Mouse (Mus musculus): ENCODE measurements around the gene Rwdd2a. TPM values are rescaled to one million over a fixed set of nuclear protein-coding genes. Genes with fewer than 3 reads are reported as not detected.
"Not testable (repeated sequence)": the region's sequence is repeated elsewhere in the genome, so short reads cannot be mapped to it uniquely, and the experiment has no call there.

The Rwdd2a gene
- polyA plus RNA-seq, 1 experiment from 2014 or later, result 2.9 TPM

- 21% methylated on average over 8 of the region's 8 CpGs for WGBS
- Histone ChIP-seq H3K4me3 (peak overlapping the region; percentile 80), H3K9me3 (no peaks in the 10 kb centered on the region), H3K27ac (replicated peaks) (no peak overlapping the region), H3K36me3 (replicated peaks) (peaks cover 32% of the 10 kb centered on the region), H3K4me1 (peaks cover 20% of the 10 kb centered on the region), H3K27me3 (replicated peaks; ENCODE audit: low read depth, poor library complexity, severe bottlenecking) (no peaks in the 10 kb centered on the region)
- DNase-seq (ENCODE audit: low spot score), result no peak
Observed at GRCm38 (mm10) chr9:86570946-86571345, 845 bp upstream of the Rwdd2a start.

- Histone ChIP-seq H3K27ac (replicated peaks) (peak overlapping the region; percentile 83; the same call in 1 of the 2 replicates), H3K27me3 (replicated peaks; ENCODE audit: low read depth, poor library complexity, severe bottlenecking) (no peaks in the 10 kb centered on the region)
- under 1% methylated on average over 25 of the region's 25 CpGs for WGBS
Observed at GRCm38 (mm10) chr9:86572196-86572595, 405 bp downstream of the Rwdd2a start.

GRCm38 (mm10) chr9:86572636-86573291 lies 973 bp downstream of the Rwdd2a start:
- 9% methylated on average over 13 of the region's 13 CpGs for WGBS
- peak; percentile 84 for DNase-seq (ENCODE audit: low spot score)
- H3K4me3 ChIP-seq, result peak overlapping the region; percentile 80
- H3K9me3 ChIP-seq, result no peaks in the 10 kb centered on the region
- peaks cover 20% of the 10 kb centered on the region for H3K4me1 ChIP-seq
- H3K27me3 ChIP-seq (replicated peaks; ENCODE audit: low read depth, poor library complexity, severe bottlenecking), result no peaks in the 10 kb centered on the region
- H3K27ac ChIP-seq (replicated peaks), result no peak overlapping the region
- peaks cover 14% of the 10 kb centered on the region for H3K36me3 ChIP-seq (replicated peaks)

More at GRCm38 (mm10) chr9:86572196-86572595, 405 bp downstream of the Rwdd2a start:
- Histone ChIP-seq H3K4me1 (peaks cover 20% of the 10 kb centered on the region), H3K9me3 (no peaks in the 10 kb centered on the region), H3K36me3 (replicated peaks) (peaks cover 19% of the 10 kb centered on the region), H3K4me3 (peak overlapping the region; percentile 80)
- DNase-seq (ENCODE audit: low spot score), result no peak

GRCm38 (mm10) chr9:86573616-86574303 lies 2.0 kb downstream of the Rwdd2a start:
- Histone ChIP-seq H3K36me3 (replicated peaks) (peaks cover 10% of the 10 kb centered on the region), H3K27ac (replicated peaks) (no peak overlapping the region), H3K27me3 (replicated peaks; ENCODE audit: low read depth, poor library complexity, severe bottlenecking) (no peaks in the 10 kb centered on the region), H3K9me3 (no peaks in the 10 kb centered on the region), H3K4me1 (peaks cover 20% of the 10 kb centered on the region), H3K4me3 (no peak overlapping the region)
- WGBS, result 84% methylated on average over 20 of the region's 20 CpGs
- no peak for DNase-seq (ENCODE audit: low spot score)

- no peaks in the 10 kb centered on the region for H3K27me3 ChIP-seq (replicated peaks; ENCODE audit: low read depth, poor library complexity, severe bottlenecking)
- no peaks in the 10 kb centered on the region for H3K9me3 ChIP-seq
- H3K36me3 ChIP-seq (replicated peaks), result no peaks in the 10 kb centered on the region
- H3K4me1 ChIP-seq, result peaks cover 19% of the 10 kb centered on the region
- H3K4me3 ChIP-seq, result no peak overlapping the region
- no peak overlapping the region for H3K27ac ChIP-seq (replicated peaks)
- WGBS, result 92% methylated on average over 6 of the region's 6 CpGs
- no peak for DNase-seq (ENCODE audit: low spot score)
Observed at GRCm38 (mm10) chr9:86575178-86575577, 3.4 kb downstream of the Rwdd2a start.

GRCm38 (mm10) chr9:86579657-86580056 lies 7.9 kb downstream of the Rwdd2a start:
- no peaks in the 10 kb centered on the region for H3K27me3 ChIP-seq (replicated peaks; ENCODE audit: low read depth, poor library complexity, severe bottlenecking)
- 92% methylated on average over 10 of the region's 10 CpGs for WGBS
- H3K4me1 ChIP-seq, result no peaks in the 10 kb centered on the region
- DNase-seq (ENCODE audit: low spot score), result no peak
- no peak overlapping the region for H3K27ac ChIP-seq (replicated peaks)
- H3K4me3 ChIP-seq, result no peak overlapping the region
- H3K36me3 ChIP-seq (replicated peaks), result no peaks in the 10 kb centered on the region
- no peaks in the 10 kb centered on the region for H3K9me3 ChIP-seq

- Histone ChIP-seq H3K9me3 (no peaks in the 10 kb centered on the region), H3K4me1 (no peaks in the 10 kb centered on the region), H3K36me3 (replicated peaks) (no peaks in the 10 kb centered on the region), H3K27me3 (replicated peaks; ENCODE audit: low read depth, poor library complexity, severe bottlenecking) (no peaks in the 10 kb centered on the region), H3K4me3 (no peak overlapping the region), H3K27ac (replicated peaks) (no peak overlapping the region)
- DNase-seq (ENCODE audit: low spot score), result peak; percentile 70
- WGBS, result 59% methylated on average over 3 of the region's 3 CpGs
Observed at GRCm38 (mm10) chr9:86583740-86584139, 11.9 kb downstream of the Rwdd2a start.

GRCm38 (mm10) chr9:86587019-86587795 lies 15.4 kb downstream of the Rwdd2a start:
- Histone ChIP-seq H3K9me3 (no peaks in the 10 kb centered on the region), H3K36me3 (replicated peaks) (no peaks in the 10 kb centered on the region), H3K27ac (replicated peaks) (no peak overlapping the region), H3K4me3 (no peak overlapping the region), H3K4me1 (no peaks in the 10 kb centered on the region), H3K27me3 (replicated peaks; ENCODE audit: low read depth, poor library complexity, severe bottlenecking) (no peaks in the 10 kb centered on the region)
- WGBS, result 92% methylated on average over 11 of the region's 11 CpGs
- DNase-seq (ENCODE audit: low spot score), result no peak

GRCm38 (mm10) chr9:86592676-86593668 lies 21.2 kb downstream of the Rwdd2a start:
- Histone ChIP-seq H3K27ac (replicated peaks) (no peak overlapping the region), H3K9me3 (no peaks in the 10 kb centered on the region), H3K36me3 (replicated peaks) (peaks cover 4% of the 10 kb centered on the region; the same call in 1 of the 2 replicates), H3K27me3 (replicated peaks; ENCODE audit: low read depth, poor library complexity, severe bottlenecking) (no peaks in the 10 kb centered on the region), H3K4me3 (no peak overlapping the region), H3K4me1 (no peaks in the 10 kb centered on the region)
- WGBS, result 80% methylated on average over 19 of the region's 19 CpGs
- no peak for DNase-seq (ENCODE audit: low spot score)

- not testable (repeated sequence) for H3K4me3 ChIP-seq; H3K36me3 ChIP-seq (replicated peaks); H3K27me3 ChIP-seq (replicated peaks; ENCODE audit: low read depth, poor library complexity, severe bottlenecking); H3K4me1 ChIP-seq; DNase-seq (ENCODE audit: low spot score); H3K27ac ChIP-seq (replicated peaks); H3K9me3 ChIP-seq
- WGBS, result 78% methylated on average over 10 of the region's 10 CpGs
Observed at GRCm38 (mm10) chr9:86594357-86594767, 22.6 kb downstream of the Rwdd2a start.

- H3K27me3 ChIP-seq (replicated peaks; ENCODE audit: low read depth, poor library complexity, severe bottlenecking); H3K4me1 ChIP-seq; H3K27ac ChIP-seq (replicated peaks); H3K36me3 ChIP-seq (replicated peaks); H3K4me3 ChIP-seq; H3K9me3 ChIP-seq; DNase-seq (ENCODE audit: low spot score): not testable (repeated sequence)
Observed at GRCm38 (mm10) chr9:86596983-86597382, 25.2 kb downstream of the Rwdd2a start.

Measured in embryonic facial prominence, embryonic 10.5 days (tissue).